Mouse (Mus musculus) embryo, embryonic 11 days (tissue): ENCODE measurements around the gene Serpinb6e.

Experiments
- DNase-seq: peaks from one replicate; pipeline ENCODE4 v3.0.0-alpha.2; 2015

Gene Serpinb6e

GRCm38 (mm10) chr13:33843308-33843707 lies at the start of gene Serpinb6e:
Serpinb6e (minus strand) TSS chr13:33843408.
- no peak for DNase-seq

GRCm38 (mm10) chr13:33830751-33831150 lies 12.5 kb downstream of the Serpinb6e start:
- DNase-seq, result no peak

- DNase-seq, result no peak
Observed at GRCm38 (mm10) chr13:33823421-33823820, 19.8 kb downstream of the Serpinb6e start.

GRCm38 (mm10) chr13:33821490-33822143 lies 21.6 kb downstream of the Serpinb6e start:
- DNase-seq, result peak; percentile 1
